Mouse (Mus musculus) limb, embryonic 13.5 days (tissue): ENCODE results near the gene Prss23. TPM values are rescaled to one million over a fixed set of nuclear protein-coding genes. Genes with fewer than 3 reads are reported as not detected.
A peak's percentile ranks its signal among the peaks of the same experiment; 100 is the strongest.

Source experiments
- ATAC-seq: fragments of 200-750 bp; cut with Nextera tagmentation; 2 replicates; pipeline ENCODE4 v1.8.0; 2017; ENCODE audit warnings: low read depth, moderate number of reproducible peaks, moderate TSS enrichment; ENCODE audit not compliant: low FRiP score
- H3K27ac ChIP-seq: fragments of 300-500 bp; sonication (generic); 2 replicates; pipeline ENCODE4 v1.5.1; 2015; ENCODE audit warnings: inconsistent platforms, mild to moderate bottlenecking, moderate library complexity
- H3K27me3 ChIP-seq: fragments of 300-500 bp; sonication (generic); 2 replicates; pipeline ENCODE4 v1.6.1; 2015; ENCODE audit warnings: mild to moderate bottlenecking, inconsistent platforms
- H3K36me3 ChIP-seq: fragments of 300-500 bp; sonication (generic); 2 replicates; pipeline ENCODE4 v1.6.1; 2015; ENCODE audit warnings: inconsistent platforms, mild to moderate bottlenecking, moderate library complexity
- H3K4me1 ChIP-seq: fragments of 300-500 bp; sonication (generic); 2 replicates; pipeline ENCODE4 v1.6.1; 2015; ENCODE audit warnings: inconsistent platforms
- H3K4me2 ChIP-seq: fragments of 300-500 bp; sonication (generic); replicated peaks from 2 replicates; pipeline ENCODE4 v1.6.1; 2015; ENCODE audit warnings: inconsistent platforms, mild to moderate bottlenecking, moderate library complexity
- H3K4me3 ChIP-seq: fragments of 300-500 bp; sonication (generic); 2 replicates; pipeline ENCODE4 v1.5.1; 2015; ENCODE audit warnings: moderate library complexity, mild to moderate bottlenecking, inconsistent platforms
- H3K9ac ChIP-seq: fragments of 300-500 bp; sonication (generic); 2 replicates; pipeline ENCODE4 v1.6.1; 2015; ENCODE audit warnings: mild to moderate bottlenecking, inconsistent platforms
- H3K9me3 ChIP-seq: fragments of 300-500 bp; sonication (generic); 2 replicates; pipeline ENCODE4 v1.6.1; 2016; ENCODE audit warnings: inconsistent platforms
- WGBS: fragments of 180-500 bp; shearing (Covaris S2); methylation state at CpG from one replicate; pipeline ENCODE4 v1.1.7; 2015; 5-methylcytosine and 5-hydroxymethylcytosine counted together
- polyA plus RNA-seq: library from polyadenylated mRNA; unstranded; fragments of >200 nt; fragmentation: Nextera tagmentation; extraction: Ambion mirVana; gene quantifications from 2 replicates; pipeline ENCODE4 v1.2.1, GENCODE M21; 2015

Prss23 gene
- polyA plus RNA-seq, 1 experiment from 2014 or later = 55.8 TPM

DNA sequence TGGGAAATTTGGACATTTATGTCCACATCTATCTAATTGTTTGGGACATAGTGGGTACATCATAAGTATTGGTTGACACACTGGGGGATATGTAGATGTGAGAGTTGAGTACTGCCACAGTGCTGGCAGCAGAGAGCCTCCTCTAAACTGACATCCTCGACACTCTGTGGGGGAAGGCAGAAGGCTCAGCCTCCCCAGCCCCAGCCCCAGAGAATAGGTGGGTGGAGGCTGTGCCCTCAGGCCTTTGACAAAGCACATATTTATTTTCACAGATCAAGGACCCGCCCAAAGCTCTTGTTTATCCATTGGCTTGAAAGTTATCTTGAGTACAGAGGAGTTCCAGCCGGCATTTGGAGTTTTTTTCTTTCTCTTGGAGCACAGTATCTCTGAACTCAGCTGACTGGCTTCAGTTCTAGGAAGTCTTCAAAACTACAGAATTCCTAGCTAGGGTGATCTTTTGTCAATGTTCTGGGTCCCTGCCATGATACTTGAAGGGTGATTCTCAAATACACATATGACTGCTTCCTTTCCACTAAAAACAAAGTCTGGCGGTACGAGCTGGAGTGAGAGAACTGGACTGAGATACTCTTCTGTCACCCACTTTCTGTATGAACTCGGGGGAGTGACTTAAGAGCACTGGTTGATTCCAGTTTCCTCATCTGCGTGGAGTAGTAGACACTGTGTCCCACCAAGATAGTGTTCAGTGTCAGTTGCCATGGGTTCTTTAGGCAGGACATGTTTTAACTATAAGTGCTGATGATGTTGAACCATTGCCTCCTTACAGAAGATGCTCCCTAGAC, 43.0 kb downstream of the Prss23 start:
- WGBS = 71% methylated on average over 7 of the region's 7 CpGs

DNA sequence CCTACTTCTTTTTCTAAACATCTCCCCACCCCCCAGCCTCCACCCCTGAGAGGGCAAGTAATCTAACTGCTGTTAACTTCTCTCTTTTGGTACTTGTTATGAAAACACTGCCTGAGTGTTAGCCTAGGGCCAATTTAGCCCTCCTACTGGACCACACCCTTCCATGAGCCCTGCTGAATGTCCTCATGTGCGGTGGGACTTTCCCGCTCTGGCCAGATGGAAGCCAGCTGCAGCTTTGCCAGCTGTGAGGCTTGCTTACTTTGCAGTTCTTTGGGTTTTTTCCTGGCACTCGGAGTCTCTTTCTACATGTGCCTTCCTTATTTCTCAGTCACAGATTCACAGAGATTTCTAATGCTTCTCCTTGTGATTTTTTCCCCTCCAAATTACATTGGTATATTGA, 45.3 kb downstream of the Prss23 start:
- H3K9ac ChIP-seq = no peak overlapping the region
- H3K4me1 ChIP-seq = peaks cover 14% of the 10 kb centered on the region
- H3K4me2 ChIP-seq = no peak overlapping the region
- peak; percentile 41; the same call in 1 of the 2 replicates for ATAC-seq
- no peak overlapping the region for H3K4me3 ChIP-seq
- H3K9me3 ChIP-seq = no peaks in the 10 kb centered on the region
- no peak overlapping the region for H3K27ac ChIP-seq
- no peaks in the 10 kb centered on the region for H3K27me3 ChIP-seq
- WGBS = 24% methylated on average over 3 of the region's 3 CpGs
- H3K36me3 ChIP-seq = no peaks in the 10 kb centered on the region

More for the DNA sequence above, 43.0 kb downstream of the Prss23 start:
- H3K27ac ChIP-seq = no peak overlapping the region
- no peaks in the 10 kb centered on the region for H3K36me3 ChIP-seq
- no peaks in the 10 kb centered on the region for H3K27me3 ChIP-seq
- no peak overlapping the region for H3K4me3 ChIP-seq
- no peak overlapping the region for H3K9ac ChIP-seq
- H3K4me1 ChIP-seq = peaks cover 14% of the 10 kb centered on the region
- H3K9me3 ChIP-seq = no peaks in the 10 kb centered on the region
- H3K4me2 ChIP-seq = no peak overlapping the region
- no peak for ATAC-seq

DNA sequence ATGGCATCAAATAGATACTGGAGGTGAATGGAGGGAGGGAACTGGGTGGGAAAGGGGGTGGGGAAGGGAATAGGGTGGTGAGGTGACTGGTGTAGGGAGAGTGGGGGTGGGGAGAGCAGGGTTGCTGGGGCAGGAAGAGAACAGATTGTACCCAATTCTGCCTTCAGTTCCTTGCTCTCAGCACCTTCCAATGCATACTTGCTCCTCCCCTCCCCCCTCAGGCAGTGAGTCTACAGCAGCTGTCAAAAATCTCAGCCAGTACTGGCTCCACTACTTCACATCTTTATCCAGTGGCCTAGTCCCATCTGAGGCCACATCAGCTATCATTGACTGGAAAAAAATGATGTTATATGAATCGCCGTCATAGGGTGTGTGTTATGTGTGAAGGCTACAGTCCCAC, 48.5 kb downstream of the Prss23 start:
- ATAC-seq = no peak
- Histone ChIP-seq H3K4me1 (peaks cover 14% of the 10 kb centered on the region), H3K36me3 (no peaks in the 10 kb centered on the region), H3K27ac (no peak overlapping the region), H3K4me2 (no peak overlapping the region), H3K27me3 (peaks cover 20% of the 10 kb centered on the region; the same call in 1 of the 2 replicates), H3K4me3 (no peak overlapping the region), H3K9ac (no peak overlapping the region), H3K9me3 (no peaks in the 10 kb centered on the region)
- 87% methylated on average over 2 of the region's 2 CpGs for WGBS

DNA sequence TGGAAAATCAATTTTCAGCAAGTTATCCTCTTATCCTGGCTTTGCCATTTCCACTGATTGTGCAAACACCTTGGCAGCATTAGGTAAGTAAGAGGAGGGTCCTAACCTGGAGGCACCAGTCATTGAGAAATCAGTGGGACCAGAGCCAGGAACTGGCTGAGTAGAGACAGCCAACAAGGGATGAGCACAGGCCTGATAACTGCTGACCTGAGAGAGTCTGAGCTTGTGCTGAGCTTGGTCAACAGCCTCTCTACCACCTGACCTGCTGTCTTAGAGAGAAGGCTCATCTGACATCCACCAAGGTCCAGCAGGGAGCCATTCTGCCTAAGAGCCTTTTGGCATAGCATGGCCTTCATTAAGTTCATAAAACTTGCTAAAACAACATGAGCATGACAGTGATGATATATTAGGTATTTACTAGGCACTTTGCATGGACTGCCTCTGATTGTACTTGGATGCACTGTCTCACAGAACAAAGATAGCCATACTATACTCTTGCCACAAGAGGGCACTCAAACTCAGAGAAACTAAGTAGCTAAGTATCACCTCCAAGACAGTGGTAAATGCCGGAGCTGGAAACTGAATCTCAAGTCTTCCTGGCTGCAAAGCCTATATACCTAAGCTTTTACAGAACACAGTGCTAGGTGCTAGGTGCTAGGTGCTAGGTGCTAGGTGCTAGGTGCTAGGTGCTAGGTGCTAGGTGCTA, 49.5 kb downstream of the Prss23 start:
- H3K27me3 ChIP-seq = peaks cover 20% of the 10 kb centered on the region; the same call in 1 of the 2 replicates
- H3K9ac ChIP-seq = no peak overlapping the region
- H3K4me3 ChIP-seq = no peak overlapping the region
- no peak overlapping the region for H3K27ac ChIP-seq
- 9% methylated on average over 1 of the region's 1 CpGs for WGBS
- H3K4me1 ChIP-seq = peaks cover 12% of the 10 kb centered on the region
- ATAC-seq = peak; percentile 73
- H3K9me3 ChIP-seq = no peaks in the 10 kb centered on the region
- no peaks in the 10 kb centered on the region for H3K36me3 ChIP-seq
- H3K4me2 ChIP-seq = no peak overlapping the region

DNA sequence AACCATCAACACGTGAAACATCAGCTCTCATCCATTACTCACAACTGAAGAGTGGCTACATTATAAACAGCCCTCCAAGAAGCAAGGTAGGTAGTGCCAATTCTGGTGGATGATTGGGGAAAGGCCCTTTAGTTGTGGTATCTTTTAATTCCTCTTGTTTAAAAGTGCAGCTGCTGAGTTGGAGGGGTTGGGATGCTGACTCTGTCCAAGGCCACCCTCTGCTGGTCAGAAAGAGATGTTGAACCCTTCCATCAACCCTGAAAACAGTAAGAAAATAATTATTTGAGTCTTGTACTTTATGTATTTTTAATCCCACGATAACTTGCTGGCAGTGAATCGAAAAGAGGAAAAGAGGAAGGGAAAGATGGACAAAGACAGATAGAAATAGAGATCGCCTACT, 53.5 kb downstream of the Prss23 start:
- Histone ChIP-seq H3K9me3 (no peaks in the 10 kb centered on the region), H3K36me3 (no peaks in the 10 kb centered on the region), H3K4me2 (no peak overlapping the region), H3K4me1 (no peaks in the 10 kb centered on the region), H3K9ac (no peak overlapping the region), H3K27me3 (peaks cover 20% of the 10 kb centered on the region; the same call in 1 of the 2 replicates), H3K27ac (no peak overlapping the region), H3K4me3 (no peak overlapping the region)
- WGBS = 52% methylated on average over 4 of the region's 4 CpGs
- no peak for ATAC-seq

DNA sequence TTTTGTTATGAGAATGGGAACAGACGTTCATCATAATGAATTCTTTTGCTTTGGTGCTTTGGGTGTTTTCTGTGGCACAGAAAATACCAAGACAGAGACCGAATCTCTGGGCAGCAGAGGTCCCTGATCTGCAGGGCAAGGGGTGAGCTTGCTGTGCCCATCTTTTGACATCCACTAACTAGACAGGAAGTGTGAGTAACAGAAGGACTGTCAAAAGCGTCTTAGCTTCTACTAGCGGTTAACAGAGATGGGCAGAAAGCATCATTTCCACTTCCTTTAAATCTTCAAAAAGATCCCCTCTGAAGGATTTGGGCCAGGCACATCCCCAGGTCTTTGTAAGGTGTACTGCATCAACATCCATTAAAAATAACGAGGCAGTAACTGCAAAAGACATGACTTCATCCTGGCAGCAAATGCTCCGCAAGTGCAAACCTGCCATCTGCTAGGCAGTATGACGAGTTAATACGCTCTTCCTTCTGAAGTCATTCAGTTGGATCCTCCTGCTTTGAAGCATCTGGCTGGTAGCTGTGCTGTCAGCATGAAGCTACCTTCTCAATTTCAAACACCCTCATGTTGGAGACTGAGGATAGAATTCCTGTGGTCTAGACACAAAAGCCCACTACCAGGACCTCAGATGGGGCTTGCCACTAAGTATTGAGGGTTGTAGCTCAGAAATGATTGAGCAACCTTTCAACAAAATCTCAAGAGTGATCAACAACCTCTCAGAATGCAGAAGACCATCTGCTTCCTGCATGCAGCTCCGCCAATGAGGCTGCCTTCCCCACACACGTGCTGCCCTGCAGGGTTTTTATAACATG, 63.0 kb downstream of the Prss23 start:
- Histone ChIP-seq H3K4me1 (peaks cover 43% of the 10 kb centered on the region), H3K9me3 (no peaks in the 10 kb centered on the region), H3K36me3 (no peaks in the 10 kb centered on the region), H3K4me3 (no peak overlapping the region), H3K4me2 (no peak overlapping the region), H3K9ac (no peak overlapping the region), H3K27me3 (no peaks in the 10 kb centered on the region), H3K27ac (no peak overlapping the region)
- ATAC-seq = 0 out of 2 replicates have a peak, but pooled peaks have one; percentile 49
- WGBS = 38% methylated on average over 10 of the region's 10 CpGs

DNA sequence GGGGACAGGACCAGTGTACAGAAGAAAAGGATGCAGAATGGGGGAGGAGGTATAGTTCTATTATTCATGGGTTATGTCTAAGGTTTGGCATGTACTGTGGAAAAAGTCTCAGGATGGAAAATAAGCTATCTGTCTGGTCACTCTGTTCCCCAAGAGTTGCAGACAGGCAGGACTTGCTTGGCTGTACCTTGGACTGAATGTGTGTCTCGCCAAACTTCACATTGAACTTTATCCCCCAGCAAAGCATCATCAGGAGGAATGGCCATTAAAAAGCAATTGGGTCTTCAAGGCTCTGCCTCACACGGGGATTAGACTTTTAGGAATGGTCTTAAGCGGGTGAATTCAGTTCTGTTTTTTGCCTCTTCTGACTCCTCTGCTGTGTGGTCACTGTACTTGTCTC, 63.7 kb downstream of the Prss23 start:
- Histone ChIP-seq H3K4me3 (no peak overlapping the region), H3K27ac (no peak overlapping the region), H3K9ac (no peak overlapping the region), H3K4me1 (peaks cover 43% of the 10 kb centered on the region), H3K9me3 (no peaks in the 10 kb centered on the region), H3K27me3 (no peaks in the 10 kb centered on the region), H3K4me2 (no peak overlapping the region), H3K36me3 (no peaks in the 10 kb centered on the region)
- WGBS = 60% methylated on average over 3 of the region's 3 CpGs
- no peak for ATAC-seq

DNA sequence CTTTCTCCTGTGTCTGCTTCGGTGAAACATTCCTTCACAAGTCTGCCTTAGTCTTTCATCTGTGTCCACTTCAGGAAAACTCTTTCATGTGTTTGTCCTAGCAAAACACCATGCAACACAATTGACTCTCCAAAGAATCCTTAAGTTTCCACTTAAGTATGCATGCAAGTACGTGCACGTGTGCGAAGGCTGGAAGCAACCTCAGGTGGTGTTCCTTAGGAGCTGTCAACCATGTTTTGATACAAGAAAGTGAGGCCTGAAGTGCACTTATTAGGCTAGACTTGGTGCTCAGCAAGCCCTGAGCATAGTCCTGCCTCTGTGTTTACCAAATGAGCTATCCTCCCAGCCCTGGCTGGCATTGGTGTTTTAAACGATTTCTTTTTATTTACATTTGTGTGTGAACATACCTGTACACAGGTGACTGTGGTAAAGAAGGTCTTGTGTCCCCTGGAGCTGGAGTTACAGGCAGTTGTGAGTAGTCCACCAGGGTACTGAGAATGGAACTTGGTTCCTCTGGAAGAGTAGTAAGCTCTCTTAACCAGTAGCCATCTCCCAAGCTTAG, 64.3 kb downstream of the Prss23 start:
- Histone ChIP-seq H3K4me1 (peaks cover 43% of the 10 kb centered on the region), H3K27me3 (no peaks in the 10 kb centered on the region), H3K4me3 (no peak overlapping the region), H3K9ac (no peak overlapping the region), H3K4me2 (no peak overlapping the region), H3K9me3 (no peaks in the 10 kb centered on the region), H3K36me3 (no peaks in the 10 kb centered on the region), H3K27ac (no peak overlapping the region)
- WGBS = 80% methylated on average over 5 of the region's 5 CpGs
- ATAC-seq = no peak

DNA sequence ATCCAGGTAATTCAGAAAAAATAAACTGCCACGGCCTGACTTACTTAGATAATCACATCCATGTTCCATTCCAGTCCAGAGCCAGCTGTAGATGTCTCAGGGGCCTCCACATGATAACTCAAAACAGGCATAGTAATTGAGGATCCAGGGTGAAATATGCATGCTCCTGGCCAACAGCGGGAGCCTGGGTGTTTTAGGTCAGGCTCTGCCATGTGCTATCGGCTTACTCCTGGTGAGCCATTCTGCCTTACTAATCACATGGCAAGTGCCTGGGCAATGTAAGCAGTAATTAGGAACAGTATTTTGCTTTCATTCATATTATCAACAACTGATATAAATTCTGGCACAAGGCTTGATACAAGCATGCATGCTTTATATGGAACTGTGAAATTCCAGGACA, 65.6 kb downstream of the Prss23 start:
- Histone ChIP-seq H3K4me3 (no peak overlapping the region), H3K4me1 (peaks cover 53% of the 10 kb centered on the region), H3K27ac (no peak overlapping the region), H3K27me3 (no peaks in the 10 kb centered on the region), H3K36me3 (no peaks in the 10 kb centered on the region), H3K9me3 (no peaks in the 10 kb centered on the region), H3K9ac (no peak overlapping the region), H3K4me2 (no peak overlapping the region)
- WGBS = 13% methylated on average over 3 of the region's 3 CpGs
- peak; percentile 84 for ATAC-seq

DNA sequence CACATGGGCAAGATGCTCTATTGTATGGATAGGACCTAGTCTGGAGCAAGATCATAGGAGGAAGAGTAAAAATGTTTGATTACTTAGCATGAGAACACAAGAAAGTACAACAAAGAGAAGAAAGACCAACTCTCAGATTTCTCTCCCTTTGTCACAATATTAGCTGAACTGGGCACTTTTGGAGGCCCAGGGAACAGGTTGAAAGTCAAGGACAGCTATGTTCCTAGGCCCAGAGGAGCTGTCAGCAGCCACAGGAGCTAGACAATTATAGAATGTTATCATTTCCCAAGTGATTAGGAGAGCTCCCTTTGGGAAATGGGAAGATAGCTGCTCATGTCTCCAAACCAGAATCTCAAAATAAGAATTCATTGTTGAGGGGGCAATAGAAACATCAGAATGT, 66.1 kb downstream of the Prss23 start:
- H3K27ac ChIP-seq = peak overlapping the region; percentile 44; the same call in 1 of the 2 replicates
- H3K4me2 ChIP-seq = no peak overlapping the region
- H3K9me3 ChIP-seq = no peaks in the 10 kb centered on the region
- H3K4me1 ChIP-seq = peaks cover 56% of the 10 kb centered on the region
- no peak overlapping the region for H3K4me3 ChIP-seq
- no peak for ATAC-seq
- no peak overlapping the region for H3K9ac ChIP-seq
- H3K36me3 ChIP-seq = no peaks in the 10 kb centered on the region
- H3K27me3 ChIP-seq = no peaks in the 10 kb centered on the region

DNA sequence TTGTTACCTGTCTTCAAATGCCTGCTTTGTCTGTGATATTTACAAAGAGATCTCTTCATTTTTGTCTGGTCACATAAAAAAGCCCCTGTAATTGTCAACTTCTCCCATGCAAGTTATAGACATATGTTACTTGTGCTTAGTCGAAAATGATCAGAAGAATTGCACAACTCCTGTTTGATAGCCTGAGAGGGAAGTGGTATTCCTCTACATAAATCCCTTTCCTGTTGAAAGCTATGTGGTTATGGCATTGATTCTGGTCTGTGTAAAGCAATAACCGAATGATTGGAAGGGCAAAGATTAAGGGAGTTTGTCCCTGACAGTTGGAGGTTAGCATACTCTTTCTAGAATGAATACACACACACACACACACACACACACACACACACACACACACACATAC, 67.3 kb downstream of the Prss23 start:
- Histone ChIP-seq H3K9me3 (no peaks in the 10 kb centered on the region), H3K4me1 (peaks cover 51% of the 10 kb centered on the region), H3K4me3 (no peak overlapping the region), H3K4me2 (no peak overlapping the region), H3K27ac (no peak overlapping the region), H3K36me3 (no peaks in the 10 kb centered on the region), H3K27me3 (no peaks in the 10 kb centered on the region), H3K9ac (no peak overlapping the region)
- WGBS = 64% methylated on average over 2 of the region's 2 CpGs
- ATAC-seq = no peak
